Mouse (Mus musculus) cerebellum, adult 11 months (tissue): ENCODE measurements around the gene Vmn1r80.
"Not testable (repeated sequence)": the region's sequence is repeated elsewhere in the genome, so short reads cannot be mapped to it uniquely, and the experiment has no call there.

ENCODE experiments used
- DNase-seq: peaks from one replicate; pipeline ENCODE4 v3.0.0; 2022

Vmn1r80 gene

DNA sequence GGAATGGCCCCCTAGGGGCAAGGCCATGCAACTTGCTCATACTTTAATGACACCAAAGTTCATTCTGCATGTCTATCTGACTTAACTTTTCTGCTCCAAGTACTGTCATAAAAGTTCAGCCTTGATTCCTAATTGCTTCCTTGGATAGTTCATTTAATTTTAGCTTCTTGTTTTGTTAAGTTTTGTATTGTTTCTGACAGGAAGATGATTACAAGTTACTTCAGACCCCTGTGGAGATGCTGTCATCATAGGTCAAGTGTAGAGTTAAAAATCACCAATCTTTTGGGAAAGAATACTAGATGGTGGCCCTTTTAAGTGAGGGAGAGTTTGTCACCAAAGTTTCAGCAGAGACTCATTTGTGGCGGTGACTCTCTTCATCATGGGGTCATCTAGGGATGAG, at the start of gene Vmn1r80:
Gene Vmn1r80 (plus strand): TSS at position 301 of the 400 bp plus-strand sequence.
- DNase-seq: no peak

DNA sequence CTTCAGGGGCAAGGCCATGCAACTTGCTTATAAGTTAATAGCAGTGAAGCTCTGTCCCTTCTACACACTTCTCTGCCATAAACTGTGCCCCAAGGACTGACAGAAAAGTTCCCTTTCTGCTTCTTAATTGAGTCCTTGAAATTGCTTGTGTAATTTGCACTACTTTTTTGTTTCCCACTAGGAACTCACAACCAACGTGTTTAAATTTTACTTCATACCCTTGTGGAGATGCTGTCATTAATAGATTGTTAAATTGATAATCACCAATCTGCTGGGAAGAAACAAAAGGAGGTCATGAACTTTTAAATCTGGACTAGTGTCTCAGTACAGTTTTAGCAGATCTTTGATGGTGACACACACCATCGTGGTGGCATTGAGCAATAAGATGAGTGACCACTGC, 39.1 kb upstream of the Vmn1r80 start, which contains the start of gene Vmn1r78:
Gene Vmn1r78 (plus strand): TSS at position 301 of the 400 bp plus-strand sequence.
- DNase-seq: no peak

DNA sequence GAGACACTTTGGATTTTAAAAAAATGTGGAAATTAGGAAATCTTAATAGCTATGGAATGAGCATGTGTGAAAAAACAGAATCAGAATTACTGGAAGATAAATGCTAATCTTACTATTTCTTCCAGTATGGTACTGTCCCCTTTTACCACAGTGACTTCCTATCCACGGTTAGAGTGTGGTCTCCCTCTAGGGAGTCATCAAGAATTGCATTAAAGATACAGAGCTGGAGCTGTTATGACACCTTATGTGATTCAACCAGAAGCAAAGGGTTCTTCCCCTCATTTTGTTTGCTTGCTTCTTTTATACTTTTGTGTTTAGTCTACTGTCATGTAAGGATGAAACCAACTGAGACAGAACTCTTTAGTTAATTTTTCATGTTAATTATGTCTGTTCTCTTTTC, 32.6 kb upstream of the Vmn1r80 start:
- not testable (repeated sequence) for DNase-seq

DNA sequence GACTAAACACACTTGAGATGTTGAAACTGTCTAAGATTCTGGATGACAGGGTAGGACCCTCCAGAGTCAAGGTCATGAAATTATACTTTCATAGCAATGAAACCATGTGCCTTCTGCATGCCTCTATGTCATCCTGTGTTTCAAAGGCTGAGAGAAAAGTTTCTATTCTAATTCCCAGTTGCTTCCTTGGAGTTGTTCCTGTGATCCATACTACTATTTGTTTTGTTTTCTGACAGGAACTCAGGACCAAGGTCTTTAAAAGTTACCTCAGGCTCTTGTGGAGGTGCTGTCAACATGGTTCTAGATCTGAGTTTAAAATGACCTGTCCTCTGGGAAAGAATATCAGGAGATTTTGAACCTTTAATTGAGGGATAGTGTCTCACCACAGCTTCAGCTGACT, 18.1 kb upstream of the Vmn1r80 start, which contains the start of gene Vmn1r79:
Gene Vmn1r79 (plus strand): TSS at position 301 of the 400 bp plus-strand sequence.
- DNase-seq: not testable (repeated sequence)

DNA sequence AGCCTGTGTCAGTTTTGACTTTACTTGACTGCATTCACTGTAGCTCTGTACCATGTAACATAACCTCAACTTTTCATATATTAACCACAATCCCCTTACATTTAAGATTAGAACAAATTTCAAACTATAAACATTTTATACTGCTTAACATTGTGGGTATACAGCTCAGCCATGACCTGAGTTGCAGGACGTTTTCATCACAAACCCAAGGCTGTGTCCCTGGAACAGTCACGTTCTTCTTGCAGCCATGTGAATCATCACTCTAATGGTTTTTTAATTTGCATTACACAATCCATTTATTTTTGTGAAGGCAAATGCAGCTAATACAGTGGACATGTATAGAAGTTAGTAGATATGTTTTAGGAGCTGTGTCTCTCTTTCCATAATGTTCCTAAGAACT, 16.2 kb upstream of the Vmn1r80 start:
- not testable (repeated sequence) for DNase-seq

DNA sequence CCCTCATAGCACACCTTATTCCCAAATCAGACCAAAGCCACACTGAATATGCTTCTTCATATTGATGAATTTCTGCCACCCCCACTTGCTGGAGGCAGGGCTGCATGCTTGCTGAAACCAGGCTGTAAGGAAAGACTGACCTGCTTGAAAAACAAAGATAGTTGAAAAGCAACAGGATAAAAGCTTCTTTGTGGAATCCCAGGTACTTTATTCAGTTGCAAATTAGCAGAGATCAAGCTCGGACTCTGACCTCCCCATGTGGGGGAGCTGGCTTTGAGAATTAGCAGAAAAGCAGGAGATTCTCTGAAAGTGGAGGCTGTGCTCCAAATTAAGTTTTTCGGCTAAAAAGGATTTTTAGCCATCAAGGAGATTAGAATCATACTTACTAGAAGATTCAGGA, 15.1 kb downstream of the Vmn1r80 start:
- DNase-seq: no peak
